Mouse (Mus musculus) midbrain, embryonic 15.5 days (tissue): ENCODE measurements at regions not wholly inside any gene's neighbourhood (a gene's known extent, or its start where the extent isn't known, plus 50 kb on each side); places are given as distances from the start of the nearest gene placed in this dataset.
A peak's percentile ranks its signal among the peaks of the same experiment; 100 is the strongest.

Experiments used
- ATAC-seq: fragments of 200-750 bp; cut with Nextera tagmentation; replicated peaks from 2 replicates; pipeline ENCODE4 v1.8.0; 2017; ENCODE audit warnings: moderate TSS enrichment
- H3K27ac ChIP-seq: fragments of 300-500 bp; sonication (generic); 2 replicates; pipeline ENCODE4 v1.5.1; 2015; ENCODE audit warnings: mild to moderate bottlenecking, inconsistent platforms
- H3K27me3 ChIP-seq: fragments of 300-500 bp; sonication (generic); replicated peaks from 2 replicates; pipeline ENCODE4 v1.6.1; 2015; ENCODE audit warnings: inconsistent platforms
- H3K36me3 ChIP-seq: fragments of 300-500 bp; sonication (generic); replicated peaks from 2 replicates; pipeline ENCODE4 v1.6.1; 2015; ENCODE audit warnings: inconsistent platforms
- H3K4me1 ChIP-seq: fragments of 300-500 bp; sonication (generic); 2 replicates; pipeline ENCODE4 v1.6.1; 2015; ENCODE audit warnings: inconsistent platforms
- H3K4me2 ChIP-seq: fragments of 300-500 bp; sonication (generic); 2 replicates; pipeline ENCODE4 v1.6.1; 2015; ENCODE audit warnings: inconsistent platforms, mild to moderate bottlenecking, moderate library complexity
- H3K4me3 ChIP-seq: fragments of 300-500 bp; sonication (generic); 2 replicates; pipeline ENCODE4 v1.5.1; 2015; ENCODE audit warnings: mild to moderate bottlenecking, inconsistent platforms
- H3K9ac ChIP-seq: fragments of 300-500 bp; sonication (generic); 2 replicates; pipeline ENCODE4 v1.6.1; 2015; ENCODE audit warnings: mild to moderate bottlenecking, inconsistent platforms
- H3K9me3 ChIP-seq: fragments of 300-500 bp; sonication (generic); 2 replicates; pipeline ENCODE4 v1.6.1; 2016; ENCODE audit warnings: inconsistent platforms
- WGBS: fragments of 180-500 bp; shearing (Covaris S2); methylation state at CpG from one replicate; pipeline ENCODE4 v1.1.7; 2015; ENCODE audit warnings: mixed read lengths; 5-methylcytosine and 5-hydroxymethylcytosine counted together

DNA sequence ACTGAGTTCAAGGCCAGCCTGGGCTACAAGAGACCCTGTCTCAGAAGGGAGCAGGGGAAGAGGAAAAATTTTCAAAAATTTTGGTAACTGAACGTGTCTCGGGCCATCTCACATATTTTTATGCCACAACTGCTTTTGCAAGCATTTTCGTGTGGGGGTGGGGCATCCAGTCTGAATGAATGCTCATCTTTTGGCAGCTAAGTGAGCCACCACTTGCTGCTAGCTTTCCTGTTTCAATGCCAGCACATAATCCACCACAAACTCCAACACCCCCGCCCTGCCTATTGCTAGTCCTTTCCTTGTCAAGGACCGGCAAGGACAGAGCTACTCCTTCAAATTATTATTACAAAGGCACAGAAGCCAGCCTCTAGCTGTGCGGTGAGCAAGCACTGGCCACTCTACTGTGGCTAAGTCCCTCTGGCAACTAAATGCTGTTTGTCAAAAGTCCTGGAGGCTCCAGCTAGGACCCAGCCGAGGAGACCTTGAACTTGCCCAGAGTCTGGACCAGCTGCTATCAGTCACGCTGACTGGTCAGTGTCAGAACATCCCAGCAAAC is 148.0 kb downstream of the 2410131K14Rik start:
- Histone ChIP-seq H3K4me3 (no peak overlapping the region), H3K27ac (no peak overlapping the region), H3K27me3 (no peaks in the 10 kb centered on the region), H3K9me3 (no peaks in the 10 kb centered on the region), H3K4me1 (peaks cover 8% of the 10 kb centered on the region), H3K4me2 (no peak overlapping the region), H3K9ac (no peak overlapping the region), H3K36me3 (no peaks in the 10 kb centered on the region)
- ATAC-seq, result no peak
- 80% methylated on average over 8 of the region's 8 CpGs for WGBS

DNA sequence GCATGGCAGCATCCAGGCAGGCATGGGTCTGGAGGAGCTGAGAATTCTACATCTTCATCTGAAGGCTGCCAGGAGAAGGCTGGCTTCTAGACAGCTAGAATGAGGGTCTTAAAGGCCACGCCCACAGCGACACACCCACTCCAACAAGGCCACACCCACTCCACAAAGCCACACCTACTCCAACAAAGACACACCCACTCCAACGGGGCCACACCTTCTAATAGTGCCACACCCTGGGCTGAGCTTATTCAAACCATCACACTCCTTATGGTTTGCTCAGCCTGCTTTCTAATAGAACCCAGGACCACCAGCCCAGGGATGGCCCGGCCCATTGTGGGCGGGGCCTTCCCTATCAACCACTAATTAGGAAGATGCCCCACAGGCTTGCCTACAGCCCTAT is 149.0 kb downstream of the 2410131K14Rik start:
- peaks cover 8% of the 10 kb centered on the region for H3K4me1 ChIP-seq
- no peak for ATAC-seq
- no peak overlapping the region for H3K4me2 ChIP-seq
- no peak overlapping the region for H3K9ac ChIP-seq
- no peak overlapping the region for H3K27ac ChIP-seq
- no peaks in the 10 kb centered on the region for H3K36me3 ChIP-seq
- H3K9me3 ChIP-seq, result no peaks in the 10 kb centered on the region
- H3K4me3 ChIP-seq, result no peak overlapping the region
- WGBS, result 59% methylated on average over 5 of the region's 5 CpGs
- H3K27me3 ChIP-seq, result no peaks in the 10 kb centered on the region

DNA sequence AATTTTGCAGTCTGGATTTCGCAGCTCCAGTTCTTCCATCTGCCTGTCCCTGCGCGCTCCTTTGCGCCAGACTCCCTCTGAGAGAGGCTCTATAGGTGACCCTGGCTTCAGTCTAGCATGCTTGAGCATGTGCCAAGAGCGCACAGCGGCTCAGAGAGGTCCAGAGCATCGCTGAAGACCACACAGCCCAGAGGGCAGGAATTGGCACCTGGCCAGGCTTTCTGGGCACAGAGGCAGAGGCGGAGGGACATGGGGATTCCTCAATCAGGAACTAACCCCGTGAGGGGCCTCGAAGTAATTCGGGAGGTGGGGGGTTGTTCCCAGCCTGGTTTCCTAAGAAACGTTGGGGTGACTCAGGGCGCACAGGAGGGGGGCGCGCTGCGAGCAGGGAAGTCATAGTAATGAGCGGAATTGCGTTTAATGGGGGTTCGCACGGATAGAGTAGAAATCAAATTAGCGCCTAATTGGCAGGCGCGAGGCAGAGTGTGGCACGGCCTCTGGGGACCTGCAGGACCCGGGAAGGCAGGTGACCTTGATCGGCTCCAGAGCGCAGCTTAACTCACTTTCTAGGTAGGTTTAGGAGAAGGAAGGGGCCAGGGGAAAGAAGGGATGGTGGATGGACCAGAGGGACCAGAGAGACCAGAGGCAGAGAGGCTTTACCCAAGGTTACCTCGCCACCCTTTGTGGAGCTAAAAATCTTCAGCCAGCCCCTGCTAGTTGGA is 151.1 kb downstream of the 2410131K14Rik start:
- 11% methylated on average over 28 of the region's 28 CpGs for WGBS
- H3K4me2 ChIP-seq, result peak overlapping the region; percentile 34
- H3K9ac ChIP-seq, result no peak overlapping the region
- no peak overlapping the region for H3K4me3 ChIP-seq
- no peaks in the 10 kb centered on the region for H3K27me3 ChIP-seq
- H3K9me3 ChIP-seq, result no peaks in the 10 kb centered on the region
- no peak overlapping the region for H3K27ac ChIP-seq
- peaks cover 10% of the 10 kb centered on the region for H3K4me1 ChIP-seq
- ATAC-seq, result 0 out of 2 replicates have a peak, but pooled peaks have one; percentile 45
- H3K36me3 ChIP-seq, result no peaks in the 10 kb centered on the region

DNA sequence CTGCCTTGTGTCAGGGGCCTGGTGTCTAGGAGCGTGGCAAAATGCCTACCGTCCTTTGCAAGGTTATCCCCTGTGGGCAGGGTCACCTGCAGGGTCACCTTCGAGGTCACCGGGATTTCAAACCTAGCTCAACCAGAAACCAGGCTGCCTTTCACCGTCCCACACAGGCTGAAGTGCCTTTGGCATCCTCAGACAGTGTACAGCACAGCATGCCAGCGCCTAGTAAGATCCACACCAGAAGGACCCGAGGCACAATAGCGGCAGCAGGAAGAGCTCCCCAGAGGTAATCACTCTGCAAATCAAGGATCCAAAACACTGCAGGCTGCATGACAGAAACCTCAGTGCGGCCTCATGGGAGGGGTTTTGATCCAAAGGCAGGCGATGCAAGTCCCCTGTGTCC is 155.9 kb downstream of the 2410131K14Rik start:
- H3K9me3 ChIP-seq, result no peaks in the 10 kb centered on the region
- H3K4me3 ChIP-seq, result no peak overlapping the region
- H3K36me3 ChIP-seq, result no peaks in the 10 kb centered on the region
- 48% methylated on average over 10 of the region's 10 CpGs for WGBS
- ATAC-seq, result no peak
- peaks cover 9% of the 10 kb centered on the region for H3K4me1 ChIP-seq
- no peak overlapping the region for H3K9ac ChIP-seq
- H3K4me2 ChIP-seq, result no peak overlapping the region
- H3K27ac ChIP-seq, result no peak overlapping the region
- H3K27me3 ChIP-seq, result no peaks in the 10 kb centered on the region

DNA sequence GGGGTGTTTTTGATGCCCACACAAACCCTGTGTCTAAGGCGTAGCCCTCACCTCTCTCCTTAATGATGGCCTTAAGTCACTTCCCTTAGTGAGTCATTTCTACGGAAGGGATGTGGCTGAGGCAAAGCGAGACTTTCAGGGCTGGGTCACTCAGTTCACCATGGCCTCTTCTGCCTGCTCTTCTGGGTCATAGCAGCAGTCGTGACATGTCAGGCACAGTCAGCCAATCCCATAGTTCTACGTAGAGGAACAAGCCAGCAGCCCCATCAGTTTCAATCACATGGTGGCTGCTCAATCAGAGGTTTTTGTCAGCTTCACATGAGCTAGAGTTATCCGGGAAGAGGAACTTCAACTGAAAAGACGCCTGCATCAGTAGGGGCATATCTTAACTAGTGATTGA is 156.1 kb upstream of the Med13l start:
- Histone ChIP-seq H3K9ac (no peak overlapping the region), H3K36me3 (no peaks in the 10 kb centered on the region), H3K4me2 (no peak overlapping the region), H3K4me1 (peaks cover 8% of the 10 kb centered on the region; the same call in 1 of the 2 replicates), H3K9me3 (no peaks in the 10 kb centered on the region), H3K4me3 (no peak overlapping the region), H3K27me3 (no peaks in the 10 kb centered on the region), H3K27ac (no peak overlapping the region)
- ATAC-seq, result no peak
- WGBS, result 85% methylated on average over 7 of the region's 7 CpGs

DNA sequence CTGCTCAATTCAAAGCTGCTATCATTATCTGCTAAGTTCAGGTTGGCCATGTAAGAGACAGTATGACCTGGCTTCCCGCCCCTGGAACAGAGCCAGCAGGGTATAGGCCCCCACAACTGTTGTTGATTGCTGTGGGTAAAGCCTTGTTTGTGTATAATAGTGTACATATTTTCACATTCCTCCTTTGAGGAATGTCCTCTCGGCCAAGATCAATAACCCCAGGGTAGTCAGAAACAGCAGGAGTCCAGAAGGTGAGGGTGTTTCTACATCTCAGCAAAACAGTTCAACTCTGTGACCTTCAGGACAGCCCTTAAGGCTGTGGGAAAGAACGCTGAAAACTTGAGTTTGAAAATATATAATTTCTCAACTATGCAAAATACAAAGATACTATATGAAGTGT is 155.1 kb upstream of the Med13l start:
- no peak for ATAC-seq
- 91% methylated on average over 3 of the region's 3 CpGs for WGBS

DNA sequence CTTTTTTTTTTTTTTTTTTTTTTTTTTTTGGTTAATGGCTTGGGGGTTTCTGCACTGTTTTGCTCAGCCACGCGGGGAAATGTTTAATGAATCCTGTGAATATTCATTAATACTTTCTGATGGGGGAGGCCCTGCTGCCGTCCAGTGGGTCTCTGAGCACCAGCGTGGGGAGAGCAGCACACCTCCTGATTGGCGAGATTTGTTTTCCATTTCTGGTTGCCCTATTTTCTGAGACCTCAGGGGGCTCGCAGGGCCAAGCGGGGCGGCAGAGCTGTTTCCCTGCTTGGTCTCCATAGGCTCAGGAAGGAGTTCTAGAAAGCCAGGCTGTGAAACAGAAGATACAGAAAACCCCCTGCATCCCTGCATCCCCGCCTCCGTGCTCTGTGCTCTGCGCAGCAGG is 153.0 kb upstream of the Med13l start:
- no peak overlapping the region for H3K4me2 ChIP-seq
- H3K4me3 ChIP-seq, result no peak overlapping the region
- peak overlapping the region; percentile 54 for H3K27ac ChIP-seq
- H3K27me3 ChIP-seq, result no peaks in the 10 kb centered on the region
- no peak for ATAC-seq
- 20% methylated on average over 11 of the region's 11 CpGs for WGBS
- H3K4me1 ChIP-seq, result peaks cover 6% of the 10 kb centered on the region; the same call in 1 of the 2 replicates
- no peaks in the 10 kb centered on the region for H3K36me3 ChIP-seq
- no peak overlapping the region for H3K9ac ChIP-seq
- no peaks in the 10 kb centered on the region for H3K9me3 ChIP-seq

More for the DNA sequence above, 155.1 kb upstream of the Med13l start:
- H3K4me3 ChIP-seq, result no peak overlapping the region
- no peaks in the 10 kb centered on the region for H3K9me3 ChIP-seq
- H3K27me3 ChIP-seq, result no peaks in the 10 kb centered on the region
- peaks cover 8% of the 10 kb centered on the region; the same call in 1 of the 2 replicates for H3K4me1 ChIP-seq
- H3K27ac ChIP-seq, result no peak overlapping the region
- no peak overlapping the region for H3K9ac ChIP-seq
- H3K36me3 ChIP-seq, result no peaks in the 10 kb centered on the region
- no peak overlapping the region for H3K4me2 ChIP-seq

DNA sequence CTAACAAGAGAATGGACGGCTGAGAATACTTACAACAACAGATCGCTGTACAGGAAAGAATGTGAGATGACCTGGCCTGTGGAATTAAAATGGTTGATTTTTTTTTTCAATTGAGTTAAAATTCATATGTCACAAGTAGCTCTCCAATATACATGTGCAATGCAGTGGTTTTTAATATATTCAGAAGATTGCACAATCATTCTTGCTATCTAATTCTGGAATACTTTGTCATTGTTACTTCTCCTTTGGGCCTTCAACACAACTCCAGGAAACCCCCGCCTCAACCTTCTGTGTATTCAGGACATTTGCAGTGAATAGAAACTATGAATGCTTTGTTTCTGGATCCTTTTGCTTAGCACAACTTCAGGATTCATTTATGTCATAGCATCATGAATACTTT is 152.5 kb upstream of the Med13l start:
- Histone ChIP-seq H3K27ac (peak overlapping the region; percentile 54), H3K4me2 (no peak overlapping the region)

DNA sequence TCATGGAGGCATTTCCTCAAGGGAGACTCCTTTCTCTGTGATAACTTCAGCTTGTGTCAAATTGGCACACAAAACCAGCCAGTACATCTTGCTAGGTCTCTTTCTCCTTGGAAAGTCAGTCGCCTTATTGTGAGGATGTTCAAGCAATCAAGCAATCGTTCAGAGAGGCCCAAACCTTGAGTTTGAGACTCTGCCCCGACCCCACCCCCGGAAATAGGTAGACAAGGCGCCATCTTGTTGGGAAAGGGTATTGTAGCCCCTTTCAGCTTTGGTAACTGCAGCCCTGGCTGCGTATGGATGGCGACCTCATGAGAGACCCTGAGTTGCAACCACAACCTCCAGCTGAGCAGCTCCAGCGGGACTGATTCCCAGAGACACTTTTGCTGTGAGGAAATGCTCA is 151.7 kb upstream of the Med13l start:
- 88% methylated on average over 8 of the region's 8 CpGs for whole genome bisulfite sequencing
- Histone ChIP-seq H3K4me1 (peaks cover 10% of the 10 kb centered on the region; the same call in 1 of the 2 replicates), H3K36me3 (no peaks in the 10 kb centered on the region), H3K9ac (no peak overlapping the region), H3K4me3 (no peak overlapping the region), H3K27me3 (no peaks in the 10 kb centered on the region), H3K27ac (no peak overlapping the region), H3K4me2 (no peak overlapping the region), H3K9me3 (no peaks in the 10 kb centered on the region)
- no peak for ATAC-seq

More for the DNA sequence above, 152.5 kb upstream of the Med13l start:
- 63% methylated on average over 3 of the region's 3 CpGs for WGBS
- peaks cover 6% of the 10 kb centered on the region; the same call in 1 of the 2 replicates for H3K4me1 ChIP-seq
- H3K9me3 ChIP-seq, result no peaks in the 10 kb centered on the region
- no peaks in the 10 kb centered on the region for H3K27me3 ChIP-seq
- H3K9ac ChIP-seq, result no peak overlapping the region
- no peak overlapping the region for H3K4me3 ChIP-seq
- ATAC-seq, result no peak
- H3K36me3 ChIP-seq, result no peaks in the 10 kb centered on the region

DNA sequence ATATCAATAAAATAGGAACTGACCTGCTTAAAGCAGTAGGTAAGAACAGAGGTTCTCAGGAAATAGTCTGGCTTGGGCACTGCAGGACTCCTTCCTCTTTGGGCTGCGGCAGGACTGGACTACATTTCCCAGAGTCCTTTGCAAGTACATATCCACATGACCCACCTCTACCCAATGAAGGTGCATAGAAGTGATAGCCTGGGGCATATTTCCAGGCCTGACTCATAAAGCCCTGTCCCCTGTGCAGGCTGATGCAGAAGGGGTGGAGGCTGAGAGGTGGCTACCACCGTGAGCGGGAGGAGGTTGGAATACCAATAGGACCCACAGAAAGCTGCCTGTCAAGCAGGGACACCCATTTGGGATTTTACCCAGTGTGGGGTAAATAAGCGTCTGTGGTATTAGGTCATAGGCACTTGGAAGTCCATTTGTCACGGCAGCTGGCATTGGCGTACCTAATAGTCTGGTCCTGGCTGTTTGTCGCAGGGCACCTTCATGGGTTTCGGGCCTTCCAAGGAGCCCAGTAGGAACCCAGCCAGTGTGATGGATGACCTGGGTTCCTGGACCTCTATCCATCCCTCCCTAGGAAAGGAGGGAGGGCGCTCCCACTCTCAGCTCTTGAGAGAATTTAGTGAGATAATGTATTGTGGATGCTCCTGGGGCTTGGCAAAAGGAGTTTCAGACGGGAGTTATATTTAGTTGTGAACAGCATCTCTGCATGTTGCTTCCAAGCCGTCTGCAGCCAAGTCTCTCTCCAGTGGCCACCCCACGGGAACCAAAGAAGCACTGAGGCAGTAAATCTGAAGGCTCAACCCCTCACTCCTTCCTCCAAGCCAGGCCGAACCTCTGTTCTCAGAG is 146.8 kb upstream of the Med13l start:
- Histone ChIP-seq H3K9me3 (no peaks in the 10 kb centered on the region), H3K36me3 (no peaks in the 10 kb centered on the region), H3K27me3 (no peaks in the 10 kb centered on the region), H3K4me1 (peaks cover 5% of the 10 kb centered on the region; the same call in 1 of the 2 replicates), H3K4me2 (no peak overlapping the region), H3K4me3 (no peak overlapping the region), H3K9ac (no peak overlapping the region), H3K27ac (no peak overlapping the region)
- ATAC-seq, result peak; percentile 93
- WGBS, result 63% methylated on average over 13 of the region's 13 CpGs

DNA sequence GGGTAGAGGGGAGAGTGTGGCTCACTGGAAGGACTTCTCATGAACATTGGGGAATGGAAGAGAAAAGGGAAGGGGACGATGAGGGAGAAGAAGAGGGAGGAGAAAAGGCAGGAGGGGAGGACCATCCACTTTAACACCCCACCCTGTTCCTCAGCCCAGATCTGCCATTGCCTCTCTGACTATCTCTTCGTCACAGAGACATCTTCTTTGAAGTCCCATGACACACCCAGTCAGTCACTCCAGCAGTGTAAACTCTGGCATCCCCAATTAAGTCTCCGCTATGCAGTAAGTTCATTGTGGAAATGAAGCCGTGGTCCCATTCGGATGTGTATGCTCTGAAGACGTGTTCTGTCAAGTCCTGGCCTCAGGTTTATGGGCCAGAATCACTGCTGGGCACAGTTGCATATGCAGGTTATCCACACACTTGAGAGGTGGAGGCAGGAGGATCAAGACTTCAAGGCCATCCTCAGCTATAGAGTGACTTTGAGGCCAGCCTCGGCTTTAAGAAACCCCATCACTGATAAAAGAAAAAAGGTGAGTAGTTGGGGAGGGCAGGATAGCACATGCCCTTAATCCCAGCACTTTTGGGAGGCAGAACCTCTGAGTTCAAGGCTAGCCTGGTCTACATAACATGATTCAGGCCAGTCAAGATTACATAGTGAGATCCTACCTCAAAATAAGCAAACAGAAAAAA is 141.0 kb upstream of the Med13l start:
- no peak for ATAC-seq
- Histone ChIP-seq H3K9ac (no peak overlapping the region), H3K9me3 (no peaks in the 10 kb centered on the region), H3K4me3 (no peak overlapping the region), H3K27me3 (no peaks in the 10 kb centered on the region), H3K4me1 (peaks cover 13% of the 10 kb centered on the region), H3K36me3 (no peaks in the 10 kb centered on the region), H3K4me2 (no peak overlapping the region), H3K27ac (no peak overlapping the region)
- WGBS, result 87% methylated on average over 7 of the region's 7 CpGs
